Mouse (Mus musculus) intestine, embryonic 14.5 days (tissue): Measurements from ENCODE around the gene Itsn1. TPM values are rescaled to one million over a fixed set of nuclear protein-coding genes. Genes with fewer than 3 reads are reported as not detected.
A peak's percentile ranks its signal among the peaks of the same experiment; 100 is the strongest.

Experiments
- ATAC-seq: fragments of 200-750 bp; cut with Nextera tagmentation; replicated peaks from 2 replicates; pipeline ENCODE4 v1.8.0; 2017; ENCODE audit warnings: low read depth, moderate number of reproducible peaks, moderate TSS enrichment, moderate library complexity; ENCODE audit not compliant: low FRiP score, low TSS enrichment
- DNase-seq: peaks from one replicate; pipeline ENCODE4 v3.0.0-alpha.2; 2018; ENCODE audit warnings: low spot score
- H3K27ac ChIP-seq: fragments of 300-500 bp; sonication (generic); 2 replicates; pipeline ENCODE4 v1.5.1; 2014; ENCODE audit warnings: low read depth, mild to moderate bottlenecking, control low read depth
- H3K27me3 ChIP-seq: fragments of 300-500 bp; sonication (generic); replicated peaks from 2 replicates; pipeline ENCODE4 v1.6.1; 2014; ENCODE audit warnings: low read length, control low read depth; ENCODE audit not compliant: control insufficient read depth, insufficient read depth
- H3K36me3 ChIP-seq: fragments of 300-500 bp; sonication (generic); 2 replicates; pipeline ENCODE4 v1.6.1; 2014; ENCODE audit warnings: low read length, control low read depth; ENCODE audit not compliant: control insufficient read depth, insufficient read depth
- H3K4me1 ChIP-seq: fragments of 300-500 bp; sonication (generic); replicated peaks from 2 replicates; pipeline ENCODE4 v1.6.1; 2014; ENCODE audit warnings: low read length, control low read depth, mixed read lengths; ENCODE audit not compliant: control insufficient read depth, insufficient read depth
- H3K4me2 ChIP-seq: fragments of 300-500 bp; sonication (generic); 2 replicates; pipeline ENCODE4 v1.6.1; 2014; ENCODE audit warnings: low read length
- H3K4me3 ChIP-seq: fragments of 300-500 bp; sonication (generic); 2 replicates; pipeline ENCODE4 v1.5.1; 2014; ENCODE audit warnings: low read depth, low read length, control low read depth, mixed read lengths
- H3K9ac ChIP-seq: fragments of 300-500 bp; sonication (generic); 2 replicates; pipeline ENCODE4 v1.6.1; 2014; ENCODE audit warnings: mild to moderate bottlenecking, low read length
- H3K9me3 ChIP-seq: fragments of 300-500 bp; sonication (generic); 2 replicates; pipeline ENCODE4 v1.6.1; 2016; ENCODE audit warnings: low read length, control low read depth; ENCODE audit not compliant: control insufficient read depth
- WGBS: fragments of 180-500 bp; shearing (Covaris S2); extraction: QIAGEN DNeasy Blood & Tissue Kit; methylation state at CpG from one replicate; pipeline ENCODE4 v1.1.7; 2014; 5-methylcytosine and 5-hydroxymethylcytosine counted together
- polyA plus RNA-seq: library from polyadenylated mRNA; unstranded; fragments of >200 nt; fragmentation: Nextera tagmentation; extraction: Ambion mirVana; gene quantifications from 2 replicates; pipeline ENCODE4 v1.2.1, GENCODE M21; 2014

Itsn1 gene
- polyA plus RNA-seq, 1 experiment from 2014 or later = 22.7 TPM

DNA sequence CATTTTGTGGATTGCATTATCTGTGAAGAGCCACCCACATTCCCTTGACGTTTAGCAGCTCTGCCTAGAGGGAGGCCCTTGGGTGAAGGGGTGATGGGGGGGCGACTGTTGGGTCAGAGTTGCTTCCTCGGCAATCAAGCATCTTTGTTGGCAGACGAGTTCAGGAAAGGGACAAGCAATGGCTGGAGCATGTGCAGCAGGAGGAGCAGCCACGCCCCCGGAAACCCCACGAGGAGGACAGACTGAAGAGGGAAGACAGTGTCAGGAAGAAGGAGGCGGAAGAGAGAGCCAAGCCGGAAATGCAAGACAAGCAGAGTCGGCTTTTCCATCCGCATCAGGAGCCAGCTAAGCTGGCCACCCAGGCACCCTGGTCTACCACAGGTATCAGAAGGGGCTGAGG lies 110.4 kb downstream of the Itsn1 start:
- no peak for DNase-seq
- Histone ChIP-seq H3K4me2 (no peak overlapping the region), H3K9me3 (no peaks in the 10 kb centered on the region), H3K27ac (no peak overlapping the region), H3K36me3 (peaks cover 25% of the 10 kb centered on the region; the same call in 1 of the 2 replicates), H3K27me3 (no peaks in the 10 kb centered on the region), H3K4me3 (no peak overlapping the region), H3K9ac (no peak overlapping the region), H3K4me1 (peaks cover 13% of the 10 kb centered on the region)
- 30% methylated on average over 11 of the region's 11 CpGs for WGBS
- ATAC-seq = no peak

- DNase-seq = no peak
- H3K4me3 ChIP-seq = no peak overlapping the region
- no peaks in the 10 kb centered on the region for H3K9me3 ChIP-seq
- H3K4me1 ChIP-seq = peaks cover 13% of the 10 kb centered on the region; the same call in 1 of the 2 replicates
- no peaks in the 10 kb centered on the region for H3K27me3 ChIP-seq
- no peak overlapping the region for H3K27ac ChIP-seq
- H3K4me2 ChIP-seq = no peak overlapping the region
- no peak for ATAC-seq
- peaks cover 25% of the 10 kb centered on the region; the same call in 1 of the 2 replicates for H3K36me3 ChIP-seq
- 69% methylated on average over 14 of the region's 14 CpGs for WGBS
- H3K9ac ChIP-seq = no peak overlapping the region
Measured at GRCm38 (mm10) chr16:91841026-91841630, 112.0 kb downstream of the Itsn1 start.

DNA sequence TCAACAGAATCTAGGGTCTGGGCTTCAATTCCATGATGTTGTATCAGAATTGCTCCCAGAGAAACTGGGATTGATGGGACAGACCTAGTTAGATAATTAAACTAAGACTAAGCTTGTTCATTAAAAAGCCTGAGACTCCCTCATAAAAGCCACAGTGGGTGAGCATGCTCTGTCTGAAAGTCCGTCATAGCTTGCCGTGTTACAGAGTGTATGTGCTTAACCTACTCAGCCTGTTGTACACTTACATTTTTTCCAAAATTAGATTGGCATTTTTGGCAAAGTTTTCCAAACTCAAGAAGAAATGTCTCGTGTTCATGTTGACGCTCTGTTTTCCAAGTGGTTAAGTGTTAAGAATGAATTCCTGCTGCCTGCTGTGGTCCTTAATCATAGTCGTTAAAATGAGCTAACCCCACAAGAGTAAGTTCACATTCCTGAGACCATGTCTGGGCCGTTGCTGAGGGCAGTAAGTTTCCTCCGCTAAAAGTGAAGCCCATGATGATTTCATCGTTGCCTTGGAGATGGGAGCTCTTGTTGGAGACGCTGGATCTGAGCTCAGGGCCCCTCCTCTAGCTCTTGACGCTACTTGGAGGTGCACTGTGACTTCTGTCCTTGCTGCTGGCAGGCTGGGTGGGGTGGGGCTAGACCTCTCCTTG lies 117.1 kb downstream of the Itsn1 start:
- Histone ChIP-seq H3K27me3 (no peaks in the 10 kb centered on the region), H3K9ac (no peak overlapping the region), H3K4me2 (no peak overlapping the region), H3K36me3 (peaks cover 41% of the 10 kb centered on the region), H3K27ac (peak overlapping the region; percentile 57), H3K4me1 (peaks cover under 1% of the 10 kb centered on the region; the same call in 1 of the 2 replicates), H3K9me3 (no peaks in the 10 kb centered on the region), H3K4me3 (no peak overlapping the region)
- ATAC-seq = peak; percentile 43; the same call in 1 of the 2 replicates
- 34% methylated on average over 10 of the region's 10 CpGs for WGBS
- no peak for DNase-seq

- WGBS = 92% methylated on average over 13 of the region's 13 CpGs
- DNase-seq (no peak), ATAC-seq (no peak)
- Histone ChIP-seq H3K4me1 (no peaks in the 10 kb centered on the region; the same call in 1 of the 2 replicates), H3K9ac (no peak overlapping the region), H3K27ac (no peak overlapping the region), H3K9me3 (no peaks in the 10 kb centered on the region), H3K4me2 (no peak overlapping the region), H3K27me3 (no peaks in the 10 kb centered on the region), H3K4me3 (no peak overlapping the region), H3K36me3 (peaks cover 46% of the 10 kb centered on the region)
Measured at GRCm38 (mm10) chr16:91847525-91848225, 118.6 kb downstream of the Itsn1 start.

- 96% methylated on average over 9 of the region's 9 CpGs for WGBS
- Histone ChIP-seq H3K27ac (no peak overlapping the region), H3K9me3 (no peaks in the 10 kb centered on the region), H3K9ac (no peak overlapping the region), H3K4me1 (no peaks in the 10 kb centered on the region; the same call in 1 of the 2 replicates), H3K27me3 (no peaks in the 10 kb centered on the region), H3K4me2 (no peak overlapping the region), H3K4me3 (no peak overlapping the region), H3K36me3 (peaks cover 50% of the 10 kb centered on the region)
- no peak for DNase-seq
- ATAC-seq = no peak
Measured at GRCm38 (mm10) chr16:91848505-91848904, 119.4 kb downstream of the Itsn1 start.

DNA sequence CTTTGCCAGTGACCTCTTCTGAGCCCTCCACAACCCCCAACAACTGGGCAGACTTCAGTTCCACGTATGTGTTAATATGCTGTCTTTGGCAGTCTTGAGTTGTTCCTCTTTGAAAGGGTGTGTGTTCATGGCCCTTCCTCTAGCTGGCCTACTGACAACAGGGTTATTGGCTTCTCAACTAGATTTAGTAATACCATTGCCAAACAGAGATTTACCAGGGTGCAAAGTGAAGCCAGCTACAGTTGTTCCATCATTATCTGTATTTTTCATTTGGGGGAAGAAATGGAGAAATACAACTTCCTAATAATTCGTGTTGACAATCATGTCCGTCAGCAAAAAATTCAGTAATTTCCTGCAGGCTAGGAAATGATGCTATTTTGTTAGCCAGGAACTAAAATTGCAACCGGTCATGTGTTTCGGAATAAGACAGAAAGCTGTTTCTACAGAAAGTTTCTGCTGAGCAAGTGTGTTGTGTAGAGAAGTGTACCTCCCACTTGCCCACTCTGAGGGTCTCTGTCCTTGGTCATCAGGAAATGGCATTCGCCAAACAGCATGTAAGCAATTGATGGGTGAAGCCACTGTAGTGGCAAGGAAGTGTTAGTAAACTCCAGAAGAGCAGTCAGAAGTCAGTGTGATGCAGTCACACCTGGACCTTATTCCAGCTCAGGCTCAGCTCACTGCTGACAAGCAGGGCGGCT lies 120.0 kb downstream of the Itsn1 start:
- Histone ChIP-seq H3K9me3 (no peaks in the 10 kb centered on the region), H3K36me3 (peaks cover 50% of the 10 kb centered on the region), H3K4me3 (no peak overlapping the region), H3K4me1 (no peaks in the 10 kb centered on the region; the same call in 1 of the 2 replicates), H3K4me2 (no peak overlapping the region), H3K27me3 (no peaks in the 10 kb centered on the region), H3K9ac (no peak overlapping the region), H3K27ac (no peak overlapping the region)
- ATAC-seq = no peak
- 92% methylated on average over 7 of the region's 7 CpGs for WGBS
- no peak for DNase-seq

DNA sequence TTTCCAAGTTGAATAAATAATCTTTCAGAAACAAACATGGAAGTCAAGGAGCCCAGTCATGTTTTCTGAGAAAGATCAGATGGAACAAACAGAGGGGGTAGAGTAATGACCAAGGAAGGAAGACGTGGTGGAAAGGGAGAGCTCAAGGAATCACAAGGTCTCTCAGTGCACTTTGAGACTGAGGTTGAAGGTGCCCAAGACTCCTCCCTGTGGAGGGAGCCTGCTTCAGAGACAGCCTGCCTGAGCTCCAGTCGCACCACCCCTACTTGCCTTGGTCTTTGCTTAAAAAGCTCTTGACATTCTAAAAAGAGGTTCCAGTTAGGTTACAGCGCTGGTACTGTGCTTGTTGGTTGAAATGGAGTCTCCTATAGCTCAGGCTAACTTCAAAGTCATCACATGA lies 121.1 kb downstream of the Itsn1 start:
- Histone ChIP-seq H3K4me3 (no peak overlapping the region), H3K36me3 (peaks cover 57% of the 10 kb centered on the region), H3K4me1 (no peaks in the 10 kb centered on the region; the same call in 1 of the 2 replicates), H3K9ac (no peak overlapping the region), H3K9me3 (no peaks in the 10 kb centered on the region), H3K27me3 (no peaks in the 10 kb centered on the region), H3K27ac (no peak overlapping the region), H3K4me2 (no peak overlapping the region)
- DNase-seq (no peak), ATAC-seq (no peak)
- 89% methylated on average over 3 of the region's 3 CpGs for WGBS

- Histone ChIP-seq H3K4me2 (no peak overlapping the region), H3K36me3 (peaks cover 70% of the 10 kb centered on the region), H3K4me3 (no peak overlapping the region), H3K9ac (no peak overlapping the region), H3K4me1 (no peaks in the 10 kb centered on the region; the same call in 1 of the 2 replicates), H3K27ac (no peak overlapping the region), H3K27me3 (no peaks in the 10 kb centered on the region), H3K9me3 (no peaks in the 10 kb centered on the region)
- DNase-seq (no peak), ATAC-seq (no peak)
- 87% methylated on average over 19 of the region's 19 CpGs for WGBS
Measured at GRCm38 (mm10) chr16:91851456-91852231, 122.6 kb downstream of the Itsn1 start.
